Mouse (Mus musculus): ENCODE measurements around the gene Olfr1128. TPM values are rescaled to one million over a fixed set of nuclear protein-coding genes. Genes with fewer than 3 reads are reported as not detected.
A peak's percentile ranks its signal among the peaks of the same experiment; 100 is the strongest.
"Not testable (repeated sequence)": the region's sequence is repeated elsewhere in the genome, so short reads cannot be mapped to it uniquely, and the experiment has no call there.

Gene Olfr1128
- total RNA-seq (2021), result not detected

DNA sequence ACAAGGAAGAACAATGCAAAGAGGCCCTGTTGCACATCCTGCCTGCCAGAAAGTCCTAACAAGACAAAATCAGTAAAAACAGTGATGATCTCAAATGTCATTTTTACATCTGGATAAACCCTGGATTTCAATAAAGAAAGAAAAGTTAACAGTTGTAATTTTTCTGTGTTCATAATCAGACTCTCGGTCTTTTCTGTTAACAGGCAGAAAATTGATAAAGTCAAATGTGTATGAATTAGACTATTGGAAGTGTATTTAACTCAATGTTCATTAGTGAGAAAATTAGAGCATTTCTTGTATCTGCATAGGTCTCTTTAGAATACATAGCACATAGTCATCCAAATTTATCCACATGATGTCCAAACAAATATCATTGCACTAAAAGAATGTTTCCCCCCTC is at the start of gene Olfr1128:
Gene Olfr1128, minus strand, starts transcription at position 101 of the 400 bp plus-strand sequence.
- no peak for DNase-seq

GRCm38 (mm10) chr2:87573602-87574001 is 28.3 kb upstream of the Olfr1128 start, which contains the start of gene Olfr1129:
Gene Olfr1129 (plus strand): TSS chr2:87573902.
- DNase-seq, result not testable (repeated sequence)

DNA sequence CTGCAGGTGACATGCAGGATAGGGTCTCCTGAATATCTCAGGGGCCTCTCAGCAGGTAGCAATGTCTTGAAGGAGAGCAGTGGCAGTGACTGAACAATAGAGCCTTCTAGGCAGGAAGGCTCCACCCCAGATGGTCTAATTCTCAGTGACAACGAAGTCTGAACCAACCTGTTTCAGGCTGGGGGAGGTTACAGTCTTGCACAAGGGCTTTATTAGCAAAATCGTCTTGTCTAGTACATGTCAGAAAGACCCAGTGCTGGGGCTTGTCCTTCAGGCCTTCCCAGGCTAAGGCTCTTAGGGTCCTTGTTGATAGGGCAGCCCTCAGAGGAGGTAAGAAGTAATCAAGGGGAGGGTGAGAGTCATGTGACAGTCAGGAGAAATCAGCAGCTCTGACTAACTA is 10.5 kb downstream of the Olfr1128 start:
- no peak for DNase-seq

DNA sequence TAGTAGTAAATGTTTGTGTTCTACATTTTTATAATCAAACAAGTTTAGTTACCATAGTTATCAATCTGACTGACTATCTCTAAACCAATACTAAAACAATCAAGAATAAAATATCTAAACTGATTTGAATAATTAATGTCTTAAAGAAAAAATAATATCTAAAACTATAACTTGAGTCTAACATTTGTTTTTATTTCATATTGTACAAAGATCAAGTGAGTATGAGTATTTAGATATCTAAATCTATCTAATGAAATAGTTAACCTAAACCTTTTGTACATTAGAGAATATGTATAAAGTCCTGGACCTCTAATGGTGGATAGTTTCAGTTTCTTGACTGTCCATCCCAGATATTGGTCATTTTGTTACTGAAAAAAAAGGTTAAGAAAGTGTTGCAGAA is 13.8 kb downstream of the Olfr1128 start, which contains the start of gene Olfr153:
Gene Olfr153, plus strand, starts transcription at position 301 of the 400 bp plus-strand sequence.
- DNase-seq, result no peak

DNA sequence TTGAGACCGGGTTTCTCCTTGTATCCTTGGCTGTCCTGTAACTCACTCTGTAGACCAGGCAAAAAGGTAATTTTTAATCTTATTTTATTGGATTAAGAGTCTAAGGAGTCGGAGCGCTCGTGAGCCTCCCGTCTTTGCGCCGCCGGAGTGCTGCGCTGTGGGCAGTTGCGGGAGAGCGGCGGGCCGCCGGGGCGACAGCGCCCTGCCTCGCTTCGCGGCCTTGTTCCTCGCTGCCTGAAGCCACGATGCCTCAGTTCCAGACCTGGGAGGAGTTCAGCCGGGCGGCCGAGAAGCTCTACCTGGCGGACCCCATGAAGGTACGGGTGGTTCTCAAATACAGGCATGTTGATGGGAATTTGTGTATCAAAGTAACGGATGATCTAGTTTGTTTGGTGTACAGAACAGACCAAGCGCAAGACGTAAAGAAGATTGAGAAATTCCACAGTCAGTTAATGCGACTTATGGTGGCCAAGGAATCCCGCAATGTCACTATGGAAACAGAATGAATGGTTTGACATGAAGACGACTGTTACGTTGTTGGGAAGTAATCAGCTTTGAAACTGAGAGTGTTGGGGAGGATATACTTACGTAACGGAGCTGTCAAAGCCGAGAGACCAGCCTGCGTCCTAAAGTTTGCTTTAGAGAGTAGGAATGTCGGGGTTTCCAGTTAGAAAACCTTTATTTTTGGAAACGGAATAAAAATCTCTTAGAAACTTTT is 19.3 kb downstream of the Olfr1128 start:
- DNase-seq, result not testable (repeated sequence)

DNA sequence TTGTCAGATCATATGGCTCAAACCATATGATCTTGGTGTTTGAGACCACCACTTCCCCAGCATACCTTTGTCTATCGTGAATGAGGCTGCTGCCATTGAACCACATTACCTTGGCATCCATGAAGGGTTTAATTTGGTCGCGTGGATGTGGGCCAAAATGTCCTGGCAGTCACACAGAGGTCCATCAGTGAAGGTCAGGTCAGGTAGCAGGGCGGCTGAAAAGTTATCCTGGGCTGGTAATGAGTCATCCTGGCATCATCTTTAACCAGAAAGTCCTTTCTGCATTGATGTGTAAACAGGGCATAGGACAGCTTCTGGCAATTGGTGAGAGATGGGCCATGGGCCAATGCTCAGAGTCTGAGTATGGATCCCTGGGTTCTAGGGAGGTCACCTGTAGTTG is 24.7 kb downstream of the Olfr1128 start:
- DNase-seq, result peak; percentile 55

GRCm38 (mm10) chr2:87516581-87516980 is 28.8 kb downstream of the Olfr1128 start:
- no peak for DNase-seq

GRCm38 (mm10) chr2:87515457-87516060 is 29.8 kb downstream of the Olfr1128 start:
- no peak for DNase-seq

DNA sequence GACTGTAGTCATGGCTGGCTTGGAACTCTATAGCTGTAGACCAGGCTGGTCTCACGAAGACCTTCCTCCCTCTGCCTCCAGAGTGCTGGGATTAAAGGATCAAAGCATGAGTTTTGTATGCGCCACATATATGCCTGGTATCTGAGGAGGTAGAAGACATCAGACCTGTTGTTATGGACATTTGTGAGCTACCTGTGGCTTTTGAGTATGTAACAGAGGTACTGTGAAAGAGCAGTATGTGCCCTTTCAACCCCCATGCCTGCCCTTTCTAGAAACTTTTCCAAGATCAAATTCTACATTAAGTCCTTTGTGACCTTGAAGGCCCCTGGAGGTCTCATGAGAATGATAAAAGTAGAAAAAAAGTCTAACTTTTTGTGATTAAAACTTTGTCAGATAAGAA is 30.3 kb downstream of the Olfr1128 start:
- no peak for DNase-seq

DNA sequence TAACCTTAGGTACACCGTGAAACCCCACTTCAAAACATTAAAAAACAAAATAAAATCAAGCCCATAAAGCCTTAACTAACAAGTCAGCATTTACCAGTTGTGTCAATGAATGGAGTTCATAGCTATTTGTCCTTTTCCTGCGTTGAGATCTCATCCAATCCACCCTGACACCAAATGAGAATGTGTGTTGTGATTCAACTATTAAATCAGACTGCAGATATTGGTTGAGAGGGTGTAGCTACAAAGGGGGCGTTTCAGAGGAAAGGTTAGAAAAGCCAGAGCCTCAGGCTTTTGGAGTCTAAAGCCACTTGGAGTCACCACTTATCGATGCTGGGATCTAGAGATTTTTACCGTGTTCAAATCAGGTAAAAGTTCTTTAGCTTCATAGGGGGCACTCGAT is 39.1 kb downstream of the Olfr1128 start, which contains the start of gene Pramel6:
Gene Pramel6, plus strand, starts transcription at position 301 of the 400 bp plus-strand sequence.
- DNase-seq, result no peak

DNA sequence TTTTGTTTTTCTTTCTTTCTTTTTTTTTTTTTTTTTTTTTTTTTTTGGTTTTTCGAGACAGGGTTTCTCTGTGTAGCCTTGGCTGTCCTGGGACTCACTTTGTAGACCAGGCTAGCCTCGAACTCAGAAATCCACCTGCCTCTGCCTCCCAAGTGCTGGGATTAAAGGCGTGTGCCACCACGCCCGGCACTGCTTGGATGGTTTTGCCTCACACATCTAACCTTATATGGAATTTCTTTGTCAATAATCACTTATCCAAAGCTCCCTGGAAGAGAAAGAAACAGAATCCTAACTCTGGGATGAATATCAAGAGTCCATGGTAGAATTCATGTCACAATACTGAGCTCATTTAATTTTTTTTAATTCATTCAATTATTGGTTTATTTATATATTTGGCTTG is 48.3 kb downstream of the Olfr1128 start, which contains the start of gene Pramel7:
Gene Pramel7, minus strand, starts transcription at position 101 of the 400 bp plus-strand sequence.
- DNase-seq, result not testable (repeated sequence)

Other genes starting within 250 kb of the Olfr1128 start
- not detected for gene Olfr1118, start 238.0 kb downstream of the Olfr1128 start, total RNA-seq (2021)
- gene Olfr1120, start 190.7 kb downstream of the Olfr1128 start, total RNA-seq (2021), result not detected
- gene Olfr1121, start 175.6 kb downstream of the Olfr1128 start, total RNA-seq (2021), result not detected
- under 1 TPM in 1 of 2 experiments, not detected in 1; 0.05 TPM for gene Olfr1122, start 159.7 kb downstream of the Olfr1128 start, total RNA-seq (2021)
- gene Olfr1123, start 128.9 kb downstream of the Olfr1128 start, total RNA-seq (2021), result not detected
- not detected for gene Olfr1124, start 115.3 kb downstream of the Olfr1128 start, total RNA-seq (2021)
- not detected for gene Olfr1126, start 91.6 kb downstream of the Olfr1128 start, total RNA-seq (2021)
- gene Pramel7, start 48.4 kb downstream of the Olfr1128 start, total RNA-seq (2021), result not detected
- gene Pramel6, start 39.0 kb downstream of the Olfr1128 start, total RNA-seq (2021), result not detected
- not detected for gene Olfr153, start 13.7 kb downstream of the Olfr1128 start, total RNA-seq (2021)
- not detected for gene Olfr1129, start 28.4 kb upstream of the Olfr1128 start, total RNA-seq (2021)
- not detected for gene Olfr1130, start 60.7 kb upstream of the Olfr1128 start, total RNA-seq (2021)
- gene Olfr1131, start 81.6 kb upstream of the Olfr1128 start, total RNA-seq (2021), result not detected
- not detected for gene Olfr1132, start 92.0 kb upstream of the Olfr1128 start, total RNA-seq (2021)
- gene Olfr1133, start 101.8 kb upstream of the Olfr1128 start, total RNA-seq (2021), result not detected
- not detected for gene Olfr1134, start 112.9 kb upstream of the Olfr1128 start, total RNA-seq (2021)
- not detected for gene Olfr1135, start 128.1 kb upstream of the Olfr1128 start, total RNA-seq (2021)
- not detected for gene Olfr1136, start 148.4 kb upstream of the Olfr1128 start, total RNA-seq (2021)
- gene Olfr1137, start 167.6 kb upstream of the Olfr1128 start, total RNA-seq (2021), result not detected
- gene Olfr1138, start 194.4 kb upstream of the Olfr1128 start, total RNA-seq (2021), result not detected
- gene Olfr1140, start 198.2 kb upstream of the Olfr1128 start, total RNA-seq (2021), result not detected
- gene Olfr1141, start 208.4 kb upstream of the Olfr1128 start, total RNA-seq (2021), result not detected
- not detected for gene Olfr152, start 233.9 kb upstream of the Olfr1128 start, total RNA-seq (2021)

All from heart, postnatal 4 days (tissue).